Mouse (Mus musculus): ENCODE data around the gene Calu. TPM values are rescaled to one million over a fixed set of nuclear protein-coding genes. Genes with fewer than 3 reads are reported as not detected.

The Calu gene
- polyA plus RNA-seq, 1 experiment from 2014 or later = 382 TPM

- WGBS = 90% methylated on average over 8 of the region's 8 CpGs
- ATAC-seq (ENCODE audit: low FRiP score, low TSS enrichment) = no peak
- no peaks in the 10 kb centered on the region for H3K27me3 ChIP-seq (ENCODE audit: control insufficient read depth, insufficient read depth, low read length)
- no peaks in the 10 kb centered on the region for H3K36me3 ChIP-seq (ENCODE audit: control insufficient read depth, insufficient read depth, low read length)
- H3K9me3 ChIP-seq (ENCODE audit: control insufficient read depth, low read length) = no peaks in the 10 kb centered on the region
- no peaks in the 10 kb centered on the region for H3K4me1 ChIP-seq (ENCODE audit: control insufficient read depth, insufficient read depth, low read length)
- no peak overlapping the region for H3K4me2 ChIP-seq (replicated peaks; ENCODE audit: low read depth, low read length)
- H3K27ac ChIP-seq (ENCODE audit: low read depth, low read length) = no peak overlapping the region
- no peak overlapping the region for H3K9ac ChIP-seq (ENCODE audit: low read depth, low read length)
- H3K4me3 ChIP-seq (ENCODE audit: low read length) = no peak overlapping the region
Observed at GRCm38 (mm10) chr6:29425118-29425517, 77.2 kb downstream of the Calu start.

GRCm38 (mm10) chr6:29426331-29426730, 78.5 kb downstream of the Calu start:
- H3K9ac ChIP-seq (ENCODE audit: low read depth, low read length) = no peak overlapping the region
- no peaks in the 10 kb centered on the region for H3K4me1 ChIP-seq (ENCODE audit: control insufficient read depth, insufficient read depth, low read length)
- 61% methylated on average over 6 of the region's 6 CpGs for WGBS
- ATAC-seq (ENCODE audit: low FRiP score, low TSS enrichment) = no peak
- no peak overlapping the region for H3K27ac ChIP-seq (ENCODE audit: low read depth, low read length)
- H3K4me3 ChIP-seq (ENCODE audit: low read length) = no peak overlapping the region
- H3K4me2 ChIP-seq (replicated peaks; ENCODE audit: low read depth, low read length) = no peak overlapping the region
- no peaks in the 10 kb centered on the region for H3K27me3 ChIP-seq (ENCODE audit: control insufficient read depth, insufficient read depth, low read length)
- no peaks in the 10 kb centered on the region for H3K36me3 ChIP-seq (ENCODE audit: control insufficient read depth, insufficient read depth, low read length)
- H3K9me3 ChIP-seq (ENCODE audit: control insufficient read depth, low read length) = no peaks in the 10 kb centered on the region

Small RNAs within 50 kb of the gene (microRNA-seq; reads per million reads assigned to microRNA genes)
- not detected for gene Gm26220
- gene Gm44354 = not detected

Other genes starting within 250 kb of the Calu start
- gene Rbm28, start 183.1 kb upstream of the Calu start, polyA plus RNA-seq (2014; fragmentation: Nextera tagmentation; extraction: Ambion mirVana) = 65.1 and 65.8 TPM in 2 replicates
- gene Prrt4, start 168.5 kb upstream of the Calu start, polyA plus RNA-seq (2014; fragmentation: Nextera tagmentation; extraction: Ambion mirVana) = 0.96 and 1.4 TPM in 2 replicates
- 26.3 and 41.7 TPM in 2 replicates for gene Impdh1, start 131.7 kb upstream of the Calu start, polyA plus RNA-seq (2014; fragmentation: Nextera tagmentation; extraction: Ambion mirVana)
- gene Hilpda, start 75.6 kb upstream of the Calu start, polyA plus RNA-seq (2014; fragmentation: Nextera tagmentation; extraction: Ambion mirVana) = 32.1 and 43.2 TPM in 2 replicates
- gene Fam71f2, start 68.5 kb upstream of the Calu start, polyA plus RNA-seq (2014; fragmentation: Nextera tagmentation; extraction: Ambion mirVana) = 0.27 TPM in 1 of 2 replicates, not detected in the other
- 0.19 TPM in 1 of 2 replicates, not detected in the other for gene Fam71f1, start 28.9 kb upstream of the Calu start, polyA plus RNA-seq (2014; fragmentation: Nextera tagmentation; extraction: Ambion mirVana)
- gene Opn1sw, start 40.4 kb downstream of the Calu start, polyA plus RNA-seq (2014; fragmentation: Nextera tagmentation; extraction: Ambion mirVana) = 0.87 and 0.90 TPM in 2 replicates
- gene Ccdc136, start 48.2 kb downstream of the Calu start, polyA plus RNA-seq (2014; fragmentation: Nextera tagmentation; extraction: Ambion mirVana) = 22.8 and 30.3 TPM in 2 replicates
- gene Flnc, start 85.2 kb downstream of the Calu start, polyA plus RNA-seq (2014; fragmentation: Nextera tagmentation; extraction: Ambion mirVana) = 5.5 and 8.3 TPM in 2 replicates
- 248 and 309 TPM in 2 replicates for gene Atp6v1f, start 119.6 kb downstream of the Calu start, polyA plus RNA-seq (2014; fragmentation: Nextera tagmentation; extraction: Ambion mirVana)
- 0.49 TPM in 1 of 2 replicates, not detected in the other for gene Atp6v1fnb, start 123.4 kb downstream of the Calu start, polyA plus RNA-seq (2014; fragmentation: Nextera tagmentation; extraction: Ambion mirVana)
- 30.0 and 32.8 TPM in 2 replicates for gene Kcp, start 159.9 kb downstream of the Calu start, polyA plus RNA-seq (2014; fragmentation: Nextera tagmentation; extraction: Ambion mirVana)
- 4.5 and 5.0 TPM in 2 replicates for gene Irf5, start 178.6 kb downstream of the Calu start, polyA plus RNA-seq (2014; fragmentation: Nextera tagmentation; extraction: Ambion mirVana)

Data from kidney, embryonic 14.5 days (tissue).